Mouse (Mus musculus): ENCODE results near the gene Prkag3. TPM values are rescaled to one million over a fixed set of nuclear protein-coding genes. Genes with fewer than 3 reads are reported as not detected.

Prkag3 gene
- polyA plus RNA-seq, 1 experiment, result 0.44 TPM

DNA sequence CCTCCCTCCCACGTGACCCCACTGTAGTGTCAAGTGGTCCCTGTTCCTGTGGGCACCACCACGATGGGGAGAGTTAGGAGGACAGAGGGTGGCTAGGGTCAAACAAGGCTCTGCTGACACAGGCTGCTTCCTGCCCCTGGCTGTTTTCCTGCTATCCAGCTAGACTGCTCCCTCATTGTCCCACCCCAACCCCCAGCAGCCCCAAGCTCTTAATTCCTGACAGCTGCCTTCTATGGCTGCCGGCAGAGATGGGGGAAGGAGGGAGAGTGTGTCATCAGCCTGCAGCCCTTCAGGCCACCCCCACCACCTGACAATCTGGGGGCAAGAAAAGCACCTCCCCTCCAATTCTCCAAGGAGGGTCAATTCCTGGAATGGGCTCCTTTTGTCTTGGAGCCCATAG is 41.1 kb upstream of the Prkag3 start:
- no peaks in the 10 kb centered on the region for H3K36me3 ChIP-seq (ENCODE audit: control insufficient read depth, insufficient read depth, low read length)
- no peak overlapping the region for H3K4me3 ChIP-seq (ENCODE audit: control insufficient read depth, low read depth, low read length)
- TF ChIP-seq CTCF (IDR thresholded peaks at IDR 0.05; ENCODE audit: control insufficient read depth, insufficient read depth, insufficient replicate concordance, low read depth, low read length) (no peak), POLR2A (IDR thresholded peaks at IDR 0.05; ENCODE audit: control insufficient read depth, low read depth, low read length) (no peak)
- peaks cover 20% of the 10 kb centered on the region for H3K4me1 ChIP-seq (ENCODE audit: control insufficient read depth, insufficient read depth, low read length)
- no peaks in the 10 kb centered on the region; the same call in 1 of the 2 replicates for H3K27me3 ChIP-seq (ENCODE audit: control insufficient read depth, insufficient read depth, low read length)
- no peak overlapping the region for H3K27ac ChIP-seq (ENCODE audit: control insufficient read depth, insufficient read depth, low read depth, low read length)

DNA sequence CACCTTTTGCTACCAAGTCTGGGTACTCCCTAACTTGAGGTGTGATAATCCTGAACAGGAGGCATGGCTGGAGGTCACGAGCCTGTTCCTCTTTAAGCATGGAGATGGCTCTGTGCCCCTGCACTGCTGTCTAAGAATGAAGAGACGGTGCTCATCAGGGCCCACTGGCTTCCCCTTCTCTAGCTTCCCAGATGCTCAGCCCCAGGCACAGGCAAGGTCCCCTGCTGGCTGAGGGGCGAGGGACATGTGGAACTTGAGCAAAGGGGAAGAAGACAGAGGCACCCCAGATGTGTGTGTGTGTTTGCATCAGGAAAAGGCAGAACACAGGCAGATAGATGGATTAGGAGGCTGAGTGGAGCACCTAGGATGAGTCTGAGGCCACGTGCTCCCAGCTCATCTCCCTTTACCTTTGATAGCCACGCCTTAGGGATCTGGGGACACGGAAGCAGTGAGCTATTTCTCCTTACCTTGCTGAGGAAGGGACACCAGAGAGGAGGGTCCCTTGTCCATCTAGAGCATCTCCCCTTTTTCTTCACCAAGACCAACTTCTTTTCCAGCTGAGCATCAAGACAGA is 39.7 kb upstream of the Prkag3 start:
- TF ChIP-seq CTCF (IDR thresholded peaks at IDR 0.05; ENCODE audit: control insufficient read depth, insufficient read depth, insufficient replicate concordance, low read depth, low read length) (no peak), POLR2A (IDR thresholded peaks at IDR 0.05; ENCODE audit: control insufficient read depth, low read depth, low read length) (no peak)
- peaks cover 23% of the 10 kb centered on the region for H3K4me1 ChIP-seq (ENCODE audit: control insufficient read depth, insufficient read depth, low read length)
- no peak overlapping the region for H3K4me3 ChIP-seq (ENCODE audit: control insufficient read depth, low read depth, low read length)

DNA sequence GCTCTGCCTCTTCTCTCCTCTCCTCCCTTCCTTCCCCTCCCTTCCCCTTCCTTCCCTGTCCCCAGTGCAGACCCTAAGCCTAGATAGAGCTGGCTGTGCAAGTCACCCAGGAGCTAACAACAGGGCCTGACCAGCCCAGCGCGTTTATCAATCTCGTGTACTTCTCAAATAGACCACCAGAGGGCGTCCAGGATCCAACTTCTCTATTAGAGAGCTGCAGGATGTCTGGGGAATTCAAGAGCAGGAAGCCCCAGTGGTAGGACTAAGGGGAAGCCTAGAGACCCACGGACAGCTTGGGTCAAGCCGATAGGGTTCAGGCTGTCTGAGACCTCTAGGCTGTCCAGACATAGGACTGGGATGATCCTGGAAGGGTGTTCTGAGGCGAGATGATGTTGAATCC is 38.8 kb upstream of the Prkag3 start:
- Histone ChIP-seq H3K4me3 (ENCODE audit: control insufficient read depth, low read depth, low read length) (no peak overlapping the region), H3K27me3 (ENCODE audit: control insufficient read depth, insufficient read depth, low read length) (no peaks in the 10 kb centered on the region), H3K36me3 (ENCODE audit: control insufficient read depth, insufficient read depth, low read length) (no peaks in the 10 kb centered on the region), H3K27ac (ENCODE audit: control insufficient read depth, insufficient read depth, low read depth, low read length) (no peak overlapping the region), H3K4me1 (ENCODE audit: control insufficient read depth, insufficient read depth, low read length) (peaks cover 22% of the 10 kb centered on the region)
- peak; percentile 70 for TF ChIP-seq CTCF (IDR thresholded peaks at IDR 0.05; ENCODE audit: control insufficient read depth, insufficient read depth, insufficient replicate concordance, low read depth, low read length)
- no peak for TF ChIP-seq POLR2A (IDR thresholded peaks at IDR 0.05; ENCODE audit: control insufficient read depth, low read depth, low read length)

More for the DNA sequence above, 39.7 kb upstream of the Prkag3 start:
- no peak overlapping the region for H3K27ac ChIP-seq (ENCODE audit: control insufficient read depth, insufficient read depth, low read depth, low read length)
- no peaks in the 10 kb centered on the region for H3K27me3 ChIP-seq (ENCODE audit: control insufficient read depth, insufficient read depth, low read length)
- no peaks in the 10 kb centered on the region for H3K36me3 ChIP-seq (ENCODE audit: control insufficient read depth, insufficient read depth, low read length)

DNA sequence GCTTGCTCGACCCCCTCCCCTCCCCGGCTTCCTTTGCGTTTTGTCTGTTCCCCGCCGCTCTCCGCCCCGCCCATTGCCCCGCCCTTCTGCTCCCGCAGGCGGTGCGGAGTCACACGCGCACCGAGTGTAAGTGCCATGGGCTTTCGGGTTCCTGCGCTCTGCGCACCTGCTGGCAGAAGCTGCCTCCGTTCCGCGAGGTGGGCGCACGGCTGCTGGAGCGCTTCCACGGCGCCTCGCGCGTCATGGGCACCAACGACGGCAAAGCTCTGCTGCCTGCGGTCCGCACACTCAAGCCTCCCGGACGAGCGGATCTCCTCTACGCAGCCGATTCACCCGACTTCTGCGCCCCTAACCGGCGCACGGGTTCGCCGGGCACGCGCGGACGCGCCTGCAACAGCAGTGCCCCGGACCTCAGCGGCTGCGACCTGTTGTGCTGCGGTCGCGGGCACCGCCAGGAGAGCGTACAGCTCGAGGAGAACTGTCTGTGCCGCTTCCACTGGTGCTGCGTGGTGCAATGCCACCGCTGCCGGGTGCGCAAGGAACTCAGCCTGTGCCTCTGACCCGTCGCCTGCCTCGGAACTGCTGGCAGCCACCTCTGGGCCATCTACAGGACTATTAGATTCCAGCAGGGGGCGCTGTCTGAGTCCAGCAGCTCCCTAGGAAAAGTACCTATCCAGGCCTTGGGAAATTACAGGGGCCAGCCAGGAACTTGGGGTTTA is 35.2 kb upstream of the Prkag3 start:
- H3K27ac ChIP-seq (ENCODE audit: control insufficient read depth, insufficient read depth, low read depth, low read length), result 0 out of 2 replicates have a peak overlapping the region, but pooled peaks have one; percentile 25

DNA sequence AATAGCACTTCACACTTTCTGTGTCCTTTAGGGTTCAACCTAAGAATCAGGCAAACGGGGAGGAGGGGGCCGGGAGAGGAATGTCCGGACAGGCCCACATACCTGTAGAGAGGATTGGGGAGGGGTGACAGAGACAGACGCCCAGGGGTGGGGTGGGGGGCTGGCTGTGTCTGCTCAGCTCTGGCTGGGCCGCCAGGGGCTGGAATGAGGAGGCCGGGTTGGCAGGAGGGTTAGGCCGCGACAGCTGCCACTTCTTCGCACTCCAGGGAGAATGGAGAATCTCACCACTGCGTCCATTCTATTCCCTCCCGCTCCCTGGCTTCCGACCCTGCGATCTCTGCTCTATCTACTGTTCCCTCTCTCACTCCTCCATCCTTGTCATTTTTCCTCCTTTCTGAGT is 34.5 kb upstream of the Prkag3 start:
- Histone ChIP-seq H3K4me1 (ENCODE audit: control insufficient read depth, insufficient read depth, low read length) (peaks cover 21% of the 10 kb centered on the region), H3K27ac (ENCODE audit: control insufficient read depth, insufficient read depth, low read depth, low read length) (no peak overlapping the region), H3K4me3 (ENCODE audit: control insufficient read depth, low read depth, low read length) (no peak overlapping the region), H3K36me3 (ENCODE audit: control insufficient read depth, insufficient read depth, low read length) (no peaks in the 10 kb centered on the region), H3K27me3 (ENCODE audit: control insufficient read depth, insufficient read depth, low read length) (no peaks in the 10 kb centered on the region)
- TF ChIP-seq POLR2A (IDR thresholded peaks at IDR 0.05; ENCODE audit: control insufficient read depth, low read depth, low read length) (no peak), CTCF (IDR thresholded peaks at IDR 0.05; ENCODE audit: control insufficient read depth, insufficient read depth, insufficient replicate concordance, low read depth, low read length) (no peak)

More for the DNA sequence above, 35.2 kb upstream of the Prkag3 start:
- no peaks in the 10 kb centered on the region for H3K36me3 ChIP-seq (ENCODE audit: control insufficient read depth, insufficient read depth, low read length)
- TF ChIP-seq CTCF (IDR thresholded peaks at IDR 0.05; ENCODE audit: control insufficient read depth, insufficient read depth, insufficient replicate concordance, low read depth, low read length) (peak; percentile 53; the same call in 1 of the 2 replicates), POLR2A (IDR thresholded peaks at IDR 0.05; ENCODE audit: control insufficient read depth, low read depth, low read length) (no peak)
- H3K27me3 ChIP-seq (ENCODE audit: control insufficient read depth, insufficient read depth, low read length), result no peaks in the 10 kb centered on the region
- H3K4me1 ChIP-seq (ENCODE audit: control insufficient read depth, insufficient read depth, low read length), result peaks cover 21% of the 10 kb centered on the region
- peak overlapping the region; percentile 47 for H3K4me3 ChIP-seq (ENCODE audit: control insufficient read depth, low read depth, low read length)

DNA sequence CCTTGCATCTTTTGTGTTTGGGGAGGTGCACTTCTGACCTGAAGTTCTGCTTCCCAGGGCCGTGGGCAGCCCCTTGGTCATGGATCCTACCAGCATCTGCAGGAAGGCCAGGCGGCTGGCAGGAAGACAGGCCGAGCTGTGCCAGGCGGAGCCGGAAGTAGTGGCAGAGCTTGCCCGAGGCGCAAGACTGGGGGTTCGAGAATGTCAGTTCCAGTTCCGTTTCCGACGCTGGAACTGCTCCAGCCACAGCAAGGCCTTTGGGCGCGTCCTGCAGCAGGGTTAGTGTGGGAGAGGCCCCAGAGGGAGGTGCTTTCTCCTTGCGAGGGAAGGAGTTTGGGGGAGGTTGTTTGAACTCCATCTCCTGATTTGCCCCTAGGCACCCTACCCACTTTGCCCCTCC is 33.0 kb upstream of the Prkag3 start:
- TF ChIP-seq CTCF (IDR thresholded peaks at IDR 0.05; ENCODE audit: control insufficient read depth, insufficient read depth, insufficient replicate concordance, low read depth, low read length) (no peak), POLR2A (IDR thresholded peaks at IDR 0.05; ENCODE audit: control insufficient read depth, low read depth, low read length) (no peak)
- Histone ChIP-seq H3K4me3 (ENCODE audit: control insufficient read depth, low read depth, low read length) (no peak overlapping the region), H3K27me3 (ENCODE audit: control insufficient read depth, insufficient read depth, low read length) (no peaks in the 10 kb centered on the region), H3K36me3 (ENCODE audit: control insufficient read depth, insufficient read depth, low read length) (no peaks in the 10 kb centered on the region), H3K4me1 (ENCODE audit: control insufficient read depth, insufficient read depth, low read length) (peaks cover 19% of the 10 kb centered on the region), H3K27ac (ENCODE audit: control insufficient read depth, insufficient read depth, low read depth, low read length) (peak overlapping the region; percentile 3; the same call in 1 of the 2 replicates)

DNA sequence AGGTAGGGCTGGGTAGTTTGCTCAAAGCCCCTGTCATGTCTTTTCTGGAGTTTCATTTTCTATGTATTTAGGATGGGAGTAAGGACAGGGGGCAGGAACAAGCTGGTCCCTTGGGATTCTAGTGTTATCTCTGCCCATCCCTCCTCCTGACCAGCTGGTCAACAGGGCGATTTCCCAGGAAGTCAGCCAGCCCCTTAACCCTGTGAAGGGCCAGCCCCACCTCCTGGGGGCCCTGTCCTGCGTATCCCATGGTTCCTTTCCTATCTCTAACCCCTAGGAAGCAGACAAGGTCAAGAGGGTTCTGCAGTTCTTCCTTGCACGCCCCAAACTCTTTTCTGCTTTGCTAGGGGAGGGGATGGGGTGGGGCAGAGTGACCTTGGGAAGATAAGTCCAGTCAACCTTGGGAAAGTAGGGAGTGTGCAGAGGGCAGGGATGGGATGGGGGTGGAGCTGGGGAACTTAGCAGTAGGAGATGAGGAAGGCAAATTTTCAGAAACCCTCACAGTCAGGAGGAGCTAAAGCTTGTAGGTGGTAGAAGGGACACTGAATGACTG is 30.0 kb upstream of the Prkag3 start:
- Histone ChIP-seq H3K4me1 (ENCODE audit: control insufficient read depth, insufficient read depth, low read length) (peaks cover 13% of the 10 kb centered on the region), H3K27ac (ENCODE audit: control insufficient read depth, insufficient read depth, low read depth, low read length) (peak overlapping the region; percentile 58; the same call in 1 of the 2 replicates), H3K27me3 (ENCODE audit: control insufficient read depth, insufficient read depth, low read length) (no peaks in the 10 kb centered on the region), H3K4me3 (ENCODE audit: control insufficient read depth, low read depth, low read length) (no peak overlapping the region), H3K36me3 (ENCODE audit: control insufficient read depth, insufficient read depth, low read length) (no peaks in the 10 kb centered on the region)
- TF ChIP-seq POLR2A (IDR thresholded peaks at IDR 0.05; ENCODE audit: control insufficient read depth, low read depth, low read length) (no peak), CTCF (IDR thresholded peaks at IDR 0.05; ENCODE audit: control insufficient read depth, insufficient read depth, insufficient replicate concordance, low read depth, low read length) (no peak)

Data from testis, adult 2 months (tissue).